Mouse (Mus musculus) C2C12 (cell line): ENCODE measurements around the gene Gm12355.

Source experiments
- CTCF ChIP-seq: IDR thresholded peaks from one replicate; pipeline ENCODE4 v1.5.1; 2011; ENCODE audit not compliant: control insufficient read depth, insufficient read depth, insufficient read length
- MYOD1 ChIP-seq: IDR thresholded peaks from one replicate; pipeline ENCODE4 v1.6.1; 2011; ENCODE audit warnings: low read depth; ENCODE audit not compliant: control insufficient read depth, insufficient read length
- MYOG ChIP-seq: IDR thresholded peaks from one replicate; pipeline ENCODE4 v1.6.1; 2011; ENCODE audit not compliant: control insufficient read depth, insufficient read length; ENCODE audit errors: extremely low read depth

- TF ChIP-seq MYOG (no peak), CTCF (no peak), MYOD1 (no peak)
These were observed 42.8 kb downstream of the Gm12355 start for GRCm38 (mm10) chr11:98582551-98583264.
